Mouse (Mus musculus) embryonic facial prominence, embryonic 13.5 days (tissue): ENCODE data around the gene Cda. TPM values are rescaled to one million over a fixed set of nuclear protein-coding genes. Genes with fewer than 3 reads are reported as not detected.
A peak's percentile ranks its signal among the peaks of the same experiment; 100 is the strongest.
"Not testable (repeated sequence)": the region's sequence is repeated elsewhere in the genome, so short reads cannot be mapped to it uniquely, and the experiment has no call there.

ENCODE experiments used
- ATAC-seq: fragments of 200-750 bp; cut with Nextera tagmentation; 2 replicates; pipeline ENCODE4 v1.8.0; 2017; ENCODE audit warnings: low read depth; ENCODE audit not compliant: insufficient number of reproducible peaks, insufficient read depth, low FRiP score, low TSS enrichment
- H3K27ac ChIP-seq: fragments of 300-500 bp; sonication (generic); 2 replicates; pipeline ENCODE4 v1.5.1; 2015; ENCODE audit warnings: moderate library complexity, mild to moderate bottlenecking, inconsistent platforms
- H3K27me3 ChIP-seq: fragments of 300-500 bp; sonication (generic); 2 replicates; pipeline ENCODE4 v1.6.1; 2015; ENCODE audit warnings: mild to moderate bottlenecking, inconsistent platforms
- H3K36me3 ChIP-seq: fragments of 300-500 bp; sonication (generic); 2 replicates; pipeline ENCODE4 v1.6.1; 2015; ENCODE audit warnings: mild to moderate bottlenecking, inconsistent platforms
- H3K4me1 ChIP-seq: fragments of 300-500 bp; sonication (generic); 2 replicates; pipeline ENCODE4 v1.6.1; 2015; ENCODE audit warnings: inconsistent platforms
- H3K4me2 ChIP-seq: fragments of 300-500 bp; sonication (generic); 2 replicates; pipeline ENCODE4 v1.6.1; 2015; ENCODE audit warnings: moderate library complexity, mild to moderate bottlenecking, inconsistent platforms
- H3K4me3 ChIP-seq: fragments of 300-500 bp; sonication (generic); 2 replicates; pipeline ENCODE4 v1.5.1; 2015; ENCODE audit warnings: mild to moderate bottlenecking, inconsistent platforms
- H3K9ac ChIP-seq: fragments of 300-500 bp; sonication (generic); 2 replicates; pipeline ENCODE4 v1.6.1; 2015; ENCODE audit warnings: mild to moderate bottlenecking, inconsistent platforms
- H3K9me3 ChIP-seq: fragments of 300-500 bp; sonication (generic); 2 replicates; pipeline ENCODE4 v1.6.1; 2016; ENCODE audit warnings: inconsistent platforms
- WGBS: fragments of 180-500 bp; shearing (Covaris S2); methylation state at CpG from one replicate; pipeline ENCODE4 v1.1.7; 2015; ENCODE audit warnings: mixed read lengths; 5-methylcytosine and 5-hydroxymethylcytosine counted together
- polyA plus RNA-seq: library from polyadenylated mRNA; unstranded; fragments of >200 nt; fragmentation: Nextera tagmentation; extraction: Ambion mirVana; gene quantifications from 2 replicates; pipeline ENCODE4 v1.2.1, GENCODE M21; 2015

Gene Cda
- polyA plus RNA-seq, 1 experiment from 2014 or later, result 4.1 TPM

GRCm38 (mm10) chr4:138330264-138330671, 37.5 kb downstream of the Cda start:
- H3K4me1 ChIP-seq, result peaks cover 15% of the 10 kb centered on the region
- no peak overlapping the region; the same call in 1 of the 2 replicates for H3K4me2 ChIP-seq
- no peak for ATAC-seq
- no peak overlapping the region for H3K4me3 ChIP-seq
- no peaks in the 10 kb centered on the region for H3K9me3 ChIP-seq
- H3K9ac ChIP-seq, result no peak overlapping the region
- no peak overlapping the region for H3K27ac ChIP-seq
- peaks cover 18% of the 10 kb centered on the region for H3K27me3 ChIP-seq
- H3K36me3 ChIP-seq, result no peaks in the 10 kb centered on the region
- WGBS, result 7% methylated on average over 15 of the region's 15 CpGs

GRCm38 (mm10) chr4:138327891-138328470, 39.8 kb downstream of the Cda start:
- WGBS, result 70% methylated on average over 7 of the region's 7 CpGs
- Histone ChIP-seq H3K27ac (peak overlapping the region; percentile 69; the same call in 1 of the 2 replicates), H3K27me3 (peaks cover 18% of the 10 kb centered on the region), H3K9me3 (no peaks in the 10 kb centered on the region), H3K9ac (peak overlapping the region; percentile 49; the same call in 1 of the 2 replicates), H3K4me3 (peak overlapping the region; percentile 33), H3K4me2 (peak overlapping the region; percentile 56), H3K4me1 (peaks cover 15% of the 10 kb centered on the region), H3K36me3 (no peaks in the 10 kb centered on the region)
- ATAC-seq, result no peak

DNA sequence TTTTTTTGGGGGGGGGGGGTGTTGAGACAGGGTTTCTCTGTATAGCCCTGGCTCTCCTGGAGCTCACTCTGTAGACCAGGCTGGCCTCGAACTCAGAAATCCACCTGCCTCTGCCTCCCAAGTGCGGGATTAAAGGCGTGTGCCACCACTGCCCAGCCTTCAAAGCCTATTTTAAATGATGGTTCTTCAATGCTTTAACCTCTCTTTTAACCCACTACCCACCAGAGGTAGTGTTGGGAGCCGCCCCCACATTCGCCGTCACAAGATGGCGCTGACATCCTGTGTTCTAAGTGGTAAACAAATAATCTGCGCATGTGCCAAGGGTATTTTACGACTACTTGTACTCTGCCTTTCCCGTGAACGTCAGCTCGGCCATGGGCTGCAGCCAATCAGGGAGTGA, 40.6 kb downstream of the Cda start:
- H3K27ac ChIP-seq, H3K4me2 ChIP-seq, ATAC-seq, H3K36me3 ChIP-seq, H3K9ac ChIP-seq, H3K9me3 ChIP-seq, H3K4me3 ChIP-seq: not testable (repeated sequence)
- peaks cover 14% of the 10 kb centered on the region for H3K27me3 ChIP-seq
- H3K4me1 ChIP-seq, result peaks cover 15% of the 10 kb centered on the region
- WGBS, result 65% methylated on average over 9 of the region's 12 CpGs

DNA sequence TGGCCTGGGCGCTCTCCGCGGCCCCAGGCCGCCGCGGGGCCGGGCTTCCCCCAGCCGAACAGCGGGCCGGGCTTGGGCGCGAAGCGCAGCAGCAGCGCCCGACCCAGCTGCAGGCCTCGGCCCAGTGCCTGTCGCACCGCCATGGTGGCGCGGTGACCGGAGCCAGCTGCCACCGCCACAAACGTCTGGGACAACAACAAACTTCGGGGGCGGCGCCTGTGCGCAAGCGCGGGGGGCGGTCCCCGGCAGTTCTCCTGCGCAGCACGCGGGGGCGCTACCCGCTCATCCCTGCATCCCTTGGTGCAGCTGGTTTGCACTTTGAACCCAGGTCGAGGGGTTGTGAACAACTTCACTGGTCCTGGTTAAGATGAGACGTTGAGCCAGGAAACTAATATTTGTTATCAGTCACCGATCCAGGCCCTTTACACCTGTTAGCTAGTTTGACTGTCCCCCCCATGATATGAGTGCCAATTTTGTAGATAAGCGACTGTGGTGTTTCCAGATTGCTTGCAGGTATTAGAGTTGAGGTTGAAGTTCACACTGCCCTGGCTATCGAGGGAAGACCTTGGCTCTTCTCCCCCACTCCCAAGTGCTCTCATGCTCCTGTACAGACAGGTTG, 41.6 kb downstream of the Cda start, which contains the start of gene Pink1:
Gene Pink1, minus strand, starts transcription at position 231 of the 619 bp plus-strand sequence.
- peak; percentile 56; the same call in 1 of the 2 replicates for ATAC-seq
- Histone ChIP-seq H3K4me2 (peak within 1 kb of the TSS; percentile 62), H3K27me3 (peaks cover 6% of the 10 kb centered on the region), H3K9me3 (no peaks in the 10 kb centered on the region), H3K4me1 (peaks cover 18% of the 10 kb centered on the region), H3K36me3 (no peaks in the 10 kb centered on the region), H3K27ac (peak within 1 kb of the TSS; percentile 94), H3K4me3 (peak within 1 kb of the TSS; percentile 95), H3K9ac (peak within 1 kb of the TSS; percentile 95)
- 3% methylated on average over 41 of the region's 41 CpGs for WGBS

DNA sequence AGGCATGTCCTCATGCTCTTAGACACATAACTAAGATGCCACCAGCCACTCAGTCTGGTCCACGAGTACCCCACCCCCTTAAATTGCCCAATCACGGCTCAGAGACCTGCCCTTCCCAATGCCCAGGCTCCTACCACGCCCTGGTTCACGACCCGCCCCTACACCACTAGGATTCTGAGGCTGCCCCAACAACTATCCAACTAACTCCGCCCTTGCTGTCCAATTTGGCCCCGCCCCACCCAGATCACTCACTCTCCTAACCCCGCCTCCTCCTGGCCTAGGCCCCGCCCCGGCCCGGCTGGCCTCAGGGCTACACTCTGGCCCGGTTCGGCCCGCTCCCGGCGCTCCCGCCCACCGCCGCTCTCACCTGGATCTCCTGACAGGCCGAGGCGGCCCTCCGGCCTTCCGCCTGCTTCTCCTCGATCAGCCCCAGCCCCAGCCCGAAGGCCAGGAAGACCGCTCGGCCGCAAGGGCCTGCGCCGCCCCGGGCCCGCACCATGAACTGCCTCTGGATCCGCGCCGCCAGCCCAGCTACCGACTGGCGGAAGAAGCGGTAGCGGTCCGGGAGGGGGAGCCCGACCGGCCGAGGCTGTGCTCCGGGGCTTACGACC, 42.2 kb downstream of the Cda start:
- ATAC-seq, result peak; percentile 78
- Histone ChIP-seq H3K27me3 (no peaks in the 10 kb centered on the region), H3K4me3 (peak overlapping the region; percentile 95), H3K4me1 (peaks cover 17% of the 10 kb centered on the region), H3K9ac (peak overlapping the region; percentile 95), H3K9me3 (no peaks in the 10 kb centered on the region), H3K27ac (peak overlapping the region; percentile 94), H3K4me2 (peak overlapping the region; percentile 62), H3K36me3 (0 out of 2 replicates have a peak, but pooled peaks cover 2% of the 10 kb centered on the region)
- under 1% methylated on average over 45 of the region's 45 CpGs for WGBS

DNA sequence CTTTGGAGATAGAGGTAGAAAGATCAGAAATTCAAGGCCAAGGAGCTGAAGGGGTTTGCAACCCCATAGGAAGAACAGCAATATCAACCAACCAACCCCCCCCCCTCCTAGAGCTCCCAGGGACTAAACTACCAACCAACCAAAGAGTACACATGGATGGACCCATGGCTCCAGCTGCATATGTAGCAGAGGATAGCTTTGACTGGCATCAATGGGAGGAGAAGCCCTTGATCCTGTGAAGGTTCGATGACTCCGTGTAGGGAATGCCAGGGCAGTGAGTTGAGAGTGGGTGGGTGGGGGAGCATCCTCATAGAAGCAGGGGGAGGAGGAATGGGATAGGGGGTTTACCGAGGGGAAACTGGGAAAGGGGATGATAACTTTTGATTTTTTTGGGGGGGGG, 43.3 kb downstream of the Cda start:
- Histone ChIP-seq H3K9ac (no peak overlapping the region), H3K4me2 (no peak overlapping the region), H3K4me3 (no peak overlapping the region), H3K27me3 (no peaks in the 10 kb centered on the region), H3K4me1 (peaks cover 12% of the 10 kb centered on the region), H3K9me3 (no peaks in the 10 kb centered on the region), H3K36me3 (0 out of 2 replicates have a peak, but pooled peaks cover 8% of the 10 kb centered on the region), H3K27ac (no peak overlapping the region)
- 93% methylated on average over 3 of the region's 3 CpGs for WGBS
- no peak for ATAC-seq

GRCm38 (mm10) chr4:138323753-138324152, 44.0 kb downstream of the Cda start:
- Histone ChIP-seq H3K4me3 (no peak overlapping the region), H3K9ac (0 out of 2 replicates have a peak overlapping the region, but pooled peaks have one; percentile 22), H3K27me3 (no peaks in the 10 kb centered on the region), H3K27ac (no peak overlapping the region), H3K4me1 (peaks cover 12% of the 10 kb centered on the region), H3K9me3 (no peaks in the 10 kb centered on the region), H3K36me3 (peaks cover 12% of the 10 kb centered on the region; the same call in 1 of the 2 replicates), H3K4me2 (no peak overlapping the region)
- 69% methylated on average over 4 of the region's 4 CpGs for WGBS
- ATAC-seq, result no peak

- Histone ChIP-seq H3K4me1 (peaks cover 9% of the 10 kb centered on the region), H3K27me3 (no peaks in the 10 kb centered on the region), H3K4me2 (no peak overlapping the region), H3K9ac (no peak overlapping the region), H3K4me3 (no peak overlapping the region), H3K36me3 (peaks cover 20% of the 10 kb centered on the region), H3K9me3 (no peaks in the 10 kb centered on the region), H3K27ac (no peak overlapping the region)
- whole genome bisulfite sequencing, result 77% methylated on average over 4 of the region's 4 CpGs
- no peak for ATAC-seq
Measured at GRCm38 (mm10) chr4:138322692-138323091, 45.1 kb downstream of the Cda start.

- no peak overlapping the region for H3K4me3 ChIP-seq
- H3K9ac ChIP-seq, result 0 out of 2 replicates have a peak overlapping the region, but pooled peaks have one; percentile 6
- ATAC-seq, result no peak
- no peak overlapping the region for H3K27ac ChIP-seq
- WGBS, result 73% methylated on average over 7 of the region's 7 CpGs
- H3K4me2 ChIP-seq, result no peak overlapping the region
- H3K9me3 ChIP-seq, result no peaks in the 10 kb centered on the region
- H3K36me3 ChIP-seq, result peaks cover 32% of the 10 kb centered on the region
- H3K4me1 ChIP-seq, result peaks cover 7% of the 10 kb centered on the region
- H3K27me3 ChIP-seq, result no peaks in the 10 kb centered on the region
Measured at GRCm38 (mm10) chr4:138321488-138321887, 46.3 kb downstream of the Cda start.

GRCm38 (mm10) chr4:138320711-138321110, 47.1 kb downstream of the Cda start:
- H3K9ac ChIP-seq, result 0 out of 2 replicates have a peak overlapping the region, but pooled peaks have one; percentile 40
- WGBS, result 74% methylated on average over 11 of the region's 11 CpGs
- H3K4me1 ChIP-seq, result 0 out of 2 replicates have a peak, but pooled peaks cover 3% of the 10 kb centered on the region
- H3K4me2 ChIP-seq, result no peak overlapping the region
- H3K27me3 ChIP-seq, result no peaks in the 10 kb centered on the region
- ATAC-seq, result no peak
- no peak overlapping the region for H3K4me3 ChIP-seq
- no peaks in the 10 kb centered on the region for H3K9me3 ChIP-seq
- no peak overlapping the region for H3K27ac ChIP-seq
- H3K36me3 ChIP-seq, result peaks cover 38% of the 10 kb centered on the region

DNA sequence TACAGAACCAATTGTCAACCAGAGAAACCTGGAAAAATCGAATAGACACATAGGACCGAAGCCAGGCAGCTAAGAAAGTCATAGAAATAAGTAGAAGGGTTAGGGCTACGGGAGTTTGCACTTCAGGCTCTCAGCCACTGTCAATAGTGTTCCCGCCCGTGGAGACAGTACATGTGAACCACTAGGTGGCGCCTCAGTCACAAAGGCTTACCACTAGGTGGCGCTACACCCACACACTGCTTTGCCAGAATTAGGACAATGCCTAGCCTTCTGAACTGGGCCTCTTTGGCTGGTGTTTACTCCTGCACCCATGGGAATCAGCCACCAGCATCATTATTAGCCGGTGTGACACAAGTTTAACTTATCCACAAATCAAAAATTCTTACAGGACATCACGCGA, 48.3 kb downstream of the Cda start:
- Histone ChIP-seq H3K9me3 (no peaks in the 10 kb centered on the region), H3K4me3 (no peak overlapping the region), H3K27me3 (no peaks in the 10 kb centered on the region), H3K9ac (no peak overlapping the region), H3K36me3 (peaks cover 50% of the 10 kb centered on the region), H3K4me1 (0 out of 2 replicates have a peak, but pooled peaks cover 3% of the 10 kb centered on the region), H3K27ac (no peak overlapping the region), H3K4me2 (no peak overlapping the region)
- no peak for ATAC-seq
- 34% methylated on average over 10 of the region's 10 CpGs for WGBS
